Mouse (Mus musculus) hindbrain, embryonic 16.5 days (tissue): ENCODE measurements at regions not wholly inside any gene's neighbourhood (a gene's known extent, or its start where the extent isn't known, plus 50 kb on each side); places are given as distances from the start of the nearest gene placed in this dataset.
"Not testable (repeated sequence)": the region's sequence is repeated elsewhere in the genome, so short reads cannot be mapped to it uniquely, and the experiment has no call there.

Experiments used
- ATAC-seq: fragments of 200-750 bp; cut with Nextera tagmentation; 2 replicates; pipeline ENCODE4 v1.8.0; 2017; ENCODE audit warnings: moderate TSS enrichment, moderate library complexity
- H3K27ac ChIP-seq: fragments of 300-500 bp; sonication (generic); 2 replicates; pipeline ENCODE4 v1.5.1; 2014; ENCODE audit warnings: low read depth, mild to moderate bottlenecking, control low read depth, low read length, moderate library complexity
- H3K27me3 ChIP-seq: fragments of 300-500 bp; sonication (generic); replicated peaks from 2 replicates; pipeline ENCODE4 v1.6.1; 2014; ENCODE audit warnings: low read length; ENCODE audit not compliant: control insufficient read depth, insufficient read depth
- H3K36me3 ChIP-seq: fragments of 300-500 bp; sonication (generic); 2 replicates; pipeline ENCODE4 v1.6.1; 2014; ENCODE audit warnings: mild to moderate bottlenecking, low read length, moderate library complexity, mixed read lengths; ENCODE audit not compliant: control insufficient read depth, insufficient read depth
- H3K4me1 ChIP-seq: fragments of 300-500 bp; sonication (generic); 2 replicates; pipeline ENCODE4 v1.6.1; 2014; ENCODE audit warnings: low read depth, low read length; ENCODE audit not compliant: control insufficient read depth, insufficient read depth
- H3K4me2 ChIP-seq: fragments of 300-500 bp; sonication (generic); 2 replicates; pipeline ENCODE4 v1.6.1; 2014; ENCODE audit warnings: mild to moderate bottlenecking, low read length, control low read depth, moderate library complexity
- H3K4me3 ChIP-seq: fragments of 300-500 bp; sonication (generic); 2 replicates; pipeline ENCODE4 v1.5.1; 2014; ENCODE audit warnings: mild to moderate bottlenecking, low read length, control low read depth, moderate library complexity
- H3K9ac ChIP-seq: fragments of 300-500 bp; sonication (generic); 2 replicates; pipeline ENCODE4 v1.6.1; 2014; ENCODE audit warnings: low read depth, mild to moderate bottlenecking, control low read depth, low read length, moderate library complexity
- H3K9me3 ChIP-seq: fragments of 300-500 bp; sonication (generic); 2 replicates; pipeline ENCODE4 v1.6.1; 2014; ENCODE audit warnings: mild to moderate bottlenecking, low read length, moderate library complexity; ENCODE audit not compliant: control insufficient read depth
- WGBS: fragments of 180-500 bp; shearing (Covaris S2); extraction: QIAGEN DNeasy Blood & Tissue Kit; methylation state at CpG from one replicate; pipeline ENCODE4 v1.1.7; 2014; 5-methylcytosine and 5-hydroxymethylcytosine counted together

- WGBS, result 95% methylated on average over 2 of the region's 2 CpGs
- no peaks in the 10 kb centered on the region for H3K36me3 ChIP-seq
- H3K27me3 ChIP-seq, result no peaks in the 10 kb centered on the region
- ATAC-seq, result no peak
- no peak overlapping the region for H3K9ac ChIP-seq
- H3K4me2 ChIP-seq, result no peak overlapping the region
- no peaks in the 10 kb centered on the region for H3K9me3 ChIP-seq
- no peak overlapping the region for H3K27ac ChIP-seq
- no peaks in the 10 kb centered on the region for H3K4me1 ChIP-seq
- no peak overlapping the region for H3K4me3 ChIP-seq
Measured at GRCm38 (mm10) chr12:113322173-113322572, 136.4 kb downstream of the Tmem121 start.

DNA sequence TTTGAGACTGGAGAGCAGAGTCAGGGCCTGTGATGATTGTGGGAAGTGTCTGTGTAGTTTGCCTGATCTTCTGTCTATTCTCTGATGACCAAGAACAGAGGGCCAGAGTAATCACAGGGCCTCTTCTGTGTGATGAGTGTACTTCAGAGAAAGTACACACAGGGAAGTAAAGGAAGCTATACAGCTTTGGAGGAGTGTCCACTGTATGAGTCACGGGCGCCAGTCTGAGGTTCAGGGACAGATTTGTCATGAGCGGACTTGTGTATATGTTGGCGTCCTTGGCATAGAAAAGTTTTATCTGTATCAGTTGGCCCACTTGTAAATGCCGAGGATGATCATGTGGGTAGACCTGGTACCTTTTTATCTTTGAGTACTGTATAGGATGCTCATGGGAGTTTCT is 142.1 kb downstream of the Tmem121 start:
- Histone ChIP-seq H3K4me1 (no peaks in the 10 kb centered on the region), H3K27me3 (no peaks in the 10 kb centered on the region), H3K9me3 (no peaks in the 10 kb centered on the region), H3K36me3 (no peaks in the 10 kb centered on the region), H3K9ac (no peak overlapping the region), H3K4me2 (no peak overlapping the region), H3K4me3 (no peak overlapping the region), H3K27ac (no peak overlapping the region)
- no peak for ATAC-seq
- 96% methylated on average over 5 of the region's 5 CpGs for WGBS

DNA sequence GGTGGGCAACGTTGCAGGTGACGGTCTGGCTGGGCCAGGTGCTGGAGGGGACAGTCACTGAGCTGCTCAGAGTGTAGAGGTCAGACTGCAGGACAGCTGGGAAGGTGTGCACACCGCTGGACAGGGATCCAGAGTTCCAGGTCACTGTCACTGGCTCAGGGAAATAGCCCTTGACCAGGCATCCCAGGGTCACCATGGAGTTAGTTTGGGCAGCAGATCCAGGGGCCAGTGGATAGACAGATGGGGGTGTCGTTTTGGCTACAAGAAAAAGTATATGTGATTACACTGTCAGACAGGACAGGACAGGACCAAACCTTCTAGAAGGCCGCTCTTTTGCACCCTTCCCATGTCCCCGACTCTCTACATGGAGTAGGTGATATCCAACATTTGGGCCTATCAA is 144.5 kb downstream of the Tmem121 start:
- no peak for ATAC-seq
- no peaks in the 10 kb centered on the region for H3K27me3 ChIP-seq
- H3K9me3 ChIP-seq, result no peaks in the 10 kb centered on the region
- no peaks in the 10 kb centered on the region for H3K4me1 ChIP-seq
- no peak overlapping the region for H3K4me2 ChIP-seq
- whole genome bisulfite sequencing, result 88% methylated on average over 6 of the region's 6 CpGs
- no peaks in the 10 kb centered on the region for H3K36me3 ChIP-seq
- H3K9ac ChIP-seq, result no peak overlapping the region
- H3K4me3 ChIP-seq, result no peak overlapping the region
- no peak overlapping the region for H3K27ac ChIP-seq

- 86% methylated on average over 3 of the region's 3 CpGs for WGBS
- Histone ChIP-seq H3K27ac (no peak overlapping the region), H3K9me3 (no peaks in the 10 kb centered on the region), H3K27me3 (no peaks in the 10 kb centered on the region), H3K4me1 (no peaks in the 10 kb centered on the region), H3K36me3 (no peaks in the 10 kb centered on the region), H3K4me3 (no peak overlapping the region), H3K9ac (no peak overlapping the region), H3K4me2 (no peak overlapping the region)
- no peak for ATAC-seq
Measured at GRCm38 (mm10) chr12:113332226-113332625, 146.5 kb downstream of the Tmem121 start.

DNA sequence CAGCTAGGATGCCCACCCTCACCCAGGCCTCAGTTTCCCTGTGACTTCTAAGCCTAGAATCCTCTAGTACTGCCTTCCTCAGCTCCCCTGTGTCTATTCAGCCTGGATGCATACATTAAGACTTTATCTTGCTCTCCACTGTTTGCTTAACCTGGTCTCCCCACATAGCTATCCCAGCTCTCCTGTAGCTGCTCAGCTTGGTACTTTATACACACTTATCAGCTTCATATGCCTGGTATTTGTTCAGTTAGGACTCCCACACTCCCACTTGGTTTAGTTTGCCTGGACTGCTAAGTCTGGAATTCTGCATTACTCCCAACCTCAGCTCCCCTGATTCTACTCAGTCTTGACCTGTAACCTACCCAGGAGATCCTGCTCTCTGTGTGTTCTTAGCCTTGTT is 147.7 kb downstream of the Tmem121 start:
- Histone ChIP-seq H3K4me1 (no peaks in the 10 kb centered on the region), H3K27me3 (no peaks in the 10 kb centered on the region), H3K9ac (no peak overlapping the region), H3K9me3 (no peaks in the 10 kb centered on the region), H3K4me2 (no peak overlapping the region), H3K27ac (no peak overlapping the region), H3K36me3 (no peaks in the 10 kb centered on the region), H3K4me3 (no peak overlapping the region)
- no peak for ATAC-seq

- not testable (repeated sequence) for H3K9ac ChIP-seq, H3K4me2 ChIP-seq, H3K27ac ChIP-seq, H3K4me1 ChIP-seq, H3K4me3 ChIP-seq, H3K9me3 ChIP-seq, H3K36me3 ChIP-seq, ATAC-seq, H3K27me3 ChIP-seq
- 89% methylated on average over 3 of the region's 3 CpGs for WGBS
Measured at GRCm38 (mm10) chr12:113333853-113334252, 148.1 kb downstream of the Tmem121 start.

DNA sequence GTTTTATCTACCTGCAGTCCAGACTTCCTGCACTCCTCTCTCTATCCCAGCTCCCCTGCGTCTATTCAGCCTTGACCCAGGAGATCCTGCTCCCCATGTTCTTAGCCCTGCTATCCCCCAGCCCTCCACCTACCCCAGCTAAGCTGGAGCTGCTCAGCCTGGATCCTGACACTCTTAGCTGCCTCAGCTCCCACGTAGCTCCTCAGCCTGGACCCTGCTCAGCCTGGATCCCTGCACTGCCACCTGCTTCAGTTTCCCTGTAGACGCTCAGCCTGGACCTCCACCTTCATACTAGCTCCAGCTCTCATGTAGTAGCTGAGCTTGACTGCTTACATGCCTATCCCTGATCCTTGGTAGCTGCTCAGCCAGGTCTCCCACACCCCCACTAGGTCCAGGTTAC is 151.5 kb downstream of the Tmem121 start:
- no peak overlapping the region for H3K27ac ChIP-seq
- no peak overlapping the region for H3K4me3 ChIP-seq
- H3K9me3 ChIP-seq, result no peaks in the 10 kb centered on the region
- 65% methylated on average over 3 of the region's 3 CpGs for WGBS
- H3K36me3 ChIP-seq, result no peaks in the 10 kb centered on the region
- ATAC-seq, result no peak
- H3K27me3 ChIP-seq, result no peaks in the 10 kb centered on the region
- no peaks in the 10 kb centered on the region for H3K4me1 ChIP-seq
- H3K4me2 ChIP-seq, result no peak overlapping the region
- H3K9ac ChIP-seq, result no peak overlapping the region

GRCm38 (mm10) chr12:113338891-113339290 is 150.4 kb upstream of the Adam6b start:
- no peak for ATAC-seq
- Histone ChIP-seq H3K9ac (no peak overlapping the region), H3K27me3 (no peaks in the 10 kb centered on the region), H3K27ac (no peak overlapping the region), H3K9me3 (no peaks in the 10 kb centered on the region), H3K4me3 (no peak overlapping the region), H3K36me3 (no peaks in the 10 kb centered on the region), H3K4me2 (no peak overlapping the region), H3K4me1 (no peaks in the 10 kb centered on the region)
- WGBS, result 66% methylated on average over 7 of the region's 7 CpGs

DNA sequence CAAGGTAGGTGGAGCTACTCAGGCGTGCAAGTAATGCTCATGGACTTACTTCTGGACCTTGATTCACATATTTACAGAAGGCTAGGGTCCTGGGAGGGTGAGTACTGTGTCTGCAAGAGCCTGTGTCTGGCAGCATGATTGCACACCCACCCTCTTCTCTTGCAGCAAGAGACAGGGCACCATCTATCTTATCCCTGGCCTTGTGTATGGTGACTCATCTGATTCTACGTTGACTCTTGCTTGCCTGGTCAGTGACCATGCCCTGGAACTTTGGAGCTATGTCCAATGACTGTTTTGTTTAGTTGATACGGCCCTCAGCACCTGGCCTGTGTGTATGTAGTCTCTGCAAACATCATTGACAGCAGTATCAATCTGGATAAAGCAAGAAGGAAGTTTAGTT is 148.3 kb upstream of the Adam6b start:
- 71% methylated on average over 3 of the region's 3 CpGs for WGBS
- Histone ChIP-seq H3K9ac (no peak overlapping the region), H3K4me1 (no peaks in the 10 kb centered on the region), H3K27ac (no peak overlapping the region), H3K36me3 (no peaks in the 10 kb centered on the region), H3K9me3 (no peaks in the 10 kb centered on the region), H3K4me2 (no peak overlapping the region), H3K27me3 (no peaks in the 10 kb centered on the region), H3K4me3 (no peak overlapping the region)
- ATAC-seq, result no peak

DNA sequence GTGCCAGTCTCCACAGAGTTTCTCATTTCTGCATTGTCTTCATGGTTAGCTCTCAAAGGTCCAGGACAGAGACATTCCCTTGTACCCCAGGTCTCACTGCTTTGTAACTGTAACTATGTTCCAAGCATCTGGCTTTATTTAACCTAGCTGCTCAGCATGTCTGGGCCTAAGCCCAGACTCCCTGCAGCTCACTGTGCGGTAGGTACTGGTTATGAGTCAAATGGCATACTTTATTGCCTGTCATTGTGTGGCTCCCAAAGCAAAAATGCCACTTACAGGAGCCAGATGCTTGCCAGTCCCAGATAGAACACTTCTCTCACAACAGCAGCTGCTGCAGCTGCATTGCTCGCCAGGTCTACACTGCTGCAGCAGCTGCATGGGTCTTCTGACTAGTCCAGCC is 134.2 kb upstream of the Adam6b start:
- no peak overlapping the region for H3K27ac ChIP-seq
- no peaks in the 10 kb centered on the region for H3K36me3 ChIP-seq
- H3K27me3 ChIP-seq, result no peaks in the 10 kb centered on the region
- WGBS, result 67% methylated on average over 2 of the region's 2 CpGs
- H3K9me3 ChIP-seq, result no peaks in the 10 kb centered on the region
- no peaks in the 10 kb centered on the region for H3K4me1 ChIP-seq
- no peak overlapping the region for H3K9ac ChIP-seq
- no peak for ATAC-seq
- no peak overlapping the region for H3K4me3 ChIP-seq
- H3K4me2 ChIP-seq, result no peak overlapping the region
